Mouse (Mus musculus): ENCODE data around the gene Shmt2.

- TF ChIP-seq EP300 (IDR thresholded peaks at IDR 0.05; ENCODE audit: low read depth) = no peak
- TF ChIP-seq CTCF (IDR thresholded peaks at IDR 0.05; ENCODE audit: low read depth) = no peak
Observed at GRCm38 (mm10) chr10:127485235-127485634, 37.0 kb downstream of the Shmt2 start.
